Mouse (Mus musculus) lung, embryonic 16.5 days (tissue): Measurements from ENCODE around the gene Mrgprg. TPM values are rescaled to one million over a fixed set of nuclear protein-coding genes. Genes with fewer than 3 reads are reported as not detected.

Source experiments
- ATAC-seq: fragments of 200-750 bp; cut with Nextera tagmentation; 2 replicates; pipeline ENCODE4 v1.8.0; 2017; ENCODE audit warnings: low read depth, mild to moderate bottlenecking, moderate library complexity
- H3K27ac ChIP-seq: fragments of 300-500 bp; sonication (generic); 2 replicates; pipeline ENCODE4 v1.5.1; 2014; ENCODE audit warnings: mild to moderate bottlenecking, control low read depth, low read length
- H3K27me3 ChIP-seq: fragments of 300-500 bp; sonication (generic); 2 replicates; pipeline ENCODE4 v1.6.1; 2014; ENCODE audit warnings: low read depth, low read length, mixed read lengths; ENCODE audit not compliant: control insufficient read depth, insufficient read depth
- H3K36me3 ChIP-seq: fragments of 300-500 bp; sonication (generic); 2 replicates; pipeline ENCODE4 v1.6.1; 2014; ENCODE audit warnings: low read length; ENCODE audit not compliant: control insufficient read depth, insufficient read depth
- H3K4me1 ChIP-seq: fragments of 300-500 bp; sonication (generic); replicated peaks from 2 replicates; pipeline ENCODE4 v1.6.1; 2014; ENCODE audit warnings: low read length, mixed read lengths; ENCODE audit not compliant: control insufficient read depth, insufficient read depth
- H3K4me2 ChIP-seq: fragments of 300-500 bp; sonication (generic); 2 replicates; pipeline ENCODE4 v1.6.1; 2014; ENCODE audit warnings: low read depth, low read length, control low read depth
- H3K4me3 ChIP-seq: fragments of 300-500 bp; sonication (generic); 2 replicates; pipeline ENCODE4 v1.5.1; 2014; ENCODE audit warnings: mild to moderate bottlenecking, low read length, control low read depth
- H3K9ac ChIP-seq: fragments of 300-500 bp; sonication (generic); 2 replicates; pipeline ENCODE4 v1.6.1; 2014; ENCODE audit warnings: low read length, control low read depth
- H3K9me3 ChIP-seq: fragments of 300-500 bp; sonication (generic); 2 replicates; pipeline ENCODE4 v1.6.1; 2016; ENCODE audit warnings: low read length; ENCODE audit not compliant: control insufficient read depth
- WGBS: fragments of 180-500 bp; shearing (Covaris S2); extraction: QIAGEN DNeasy Blood & Tissue Kit; methylation state at CpG from one replicate; pipeline ENCODE4 v1.1.7; 2014; 5-methylcytosine and 5-hydroxymethylcytosine counted together
- polyA plus RNA-seq: library from polyadenylated mRNA; unstranded; fragments of >200 nt; fragmentation: Nextera tagmentation; extraction: Ambion mirVana; gene quantifications from 2 replicates; pipeline ENCODE4 v1.2.1, GENCODE M21; 2015

Mrgprg gene
- polyA plus RNA-seq, 1 experiment from 2014 or later, result not detected

DNA sequence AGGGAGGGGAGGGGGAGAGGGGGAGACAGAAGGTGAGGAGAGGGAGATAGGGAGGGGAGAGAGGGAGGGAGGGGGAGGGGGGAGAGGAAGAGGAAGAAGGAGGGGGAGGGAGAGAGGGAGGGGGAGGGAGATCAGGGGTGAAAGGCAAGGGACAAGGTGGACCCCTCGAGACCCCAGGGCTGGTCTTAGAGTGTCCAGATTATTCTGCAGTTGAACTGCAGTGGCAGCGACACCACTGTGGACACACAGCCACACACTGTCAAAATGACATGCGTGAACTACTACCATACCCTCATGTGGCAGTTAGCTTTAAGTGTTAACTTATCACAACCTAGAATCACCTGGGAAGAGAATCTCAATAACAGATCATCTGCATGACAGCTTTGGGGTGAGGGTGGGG, 17.7 kb downstream of the Mrgprg start:
- 54% methylated on average over 3 of the region's 3 CpGs for WGBS
- H3K27me3 ChIP-seq, result no peaks in the 10 kb centered on the region
- no peak overlapping the region for H3K4me3 ChIP-seq
- no peak overlapping the region for H3K27ac ChIP-seq
- peaks cover 4% of the 10 kb centered on the region for H3K4me1 ChIP-seq
- no peak overlapping the region for H3K4me2 ChIP-seq
- H3K9me3 ChIP-seq, result no peaks in the 10 kb centered on the region
- ATAC-seq, result no peak
- no peaks in the 10 kb centered on the region for H3K36me3 ChIP-seq
- no peak overlapping the region for H3K9ac ChIP-seq

DNA sequence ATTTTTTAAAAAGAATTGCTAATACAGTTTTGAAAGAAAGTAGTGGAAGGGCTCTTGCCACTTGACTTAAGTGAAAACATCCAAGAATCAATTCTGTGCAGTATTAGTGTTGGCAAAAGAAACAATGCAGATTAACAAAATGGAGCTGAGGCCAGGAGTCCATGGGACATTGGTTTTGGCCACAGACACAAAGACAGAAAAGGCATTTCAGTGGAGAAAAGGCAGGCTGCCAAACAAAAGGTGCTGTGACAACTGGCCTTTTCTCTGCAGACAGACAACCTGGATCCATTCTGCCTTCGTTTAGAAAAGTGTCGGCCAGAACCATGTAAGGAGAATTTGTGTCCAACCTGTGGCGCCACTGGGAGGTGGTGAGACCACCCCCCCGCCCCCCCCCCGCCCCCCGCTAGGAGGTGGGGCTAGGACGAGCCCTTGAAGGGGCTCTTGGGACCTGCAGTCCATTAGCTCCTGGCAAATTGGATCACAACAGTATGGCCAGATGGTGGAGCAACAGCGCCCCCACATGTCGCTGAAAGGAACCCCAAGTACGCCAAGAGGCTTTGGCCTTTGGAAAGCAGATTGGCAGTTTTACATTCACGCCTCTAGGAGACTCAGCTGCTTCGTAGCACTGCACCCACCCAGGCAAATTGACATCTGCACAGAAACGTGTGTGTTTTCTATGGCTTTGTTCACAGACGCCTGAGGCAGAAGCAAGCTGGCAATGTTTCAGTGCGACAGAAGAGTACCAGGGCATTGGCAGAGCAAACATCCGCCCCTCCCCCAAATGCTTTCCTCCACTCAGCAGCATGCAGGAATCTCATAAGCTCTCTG, 18.5 kb downstream of the Mrgprg start:
- ATAC-seq, result peak; percentile 89
- Histone ChIP-seq H3K9me3 (no peaks in the 10 kb centered on the region), H3K36me3 (no peaks in the 10 kb centered on the region), H3K4me1 (peaks cover 4% of the 10 kb centered on the region), H3K9ac (peak overlapping the region; percentile 57), H3K4me3 (peak overlapping the region; percentile 27), H3K4me2 (peak overlapping the region; percentile 52), H3K27me3 (no peaks in the 10 kb centered on the region), H3K27ac (no peak overlapping the region)
- 2% methylated on average over 16 of the region's 16 CpGs for WGBS

DNA sequence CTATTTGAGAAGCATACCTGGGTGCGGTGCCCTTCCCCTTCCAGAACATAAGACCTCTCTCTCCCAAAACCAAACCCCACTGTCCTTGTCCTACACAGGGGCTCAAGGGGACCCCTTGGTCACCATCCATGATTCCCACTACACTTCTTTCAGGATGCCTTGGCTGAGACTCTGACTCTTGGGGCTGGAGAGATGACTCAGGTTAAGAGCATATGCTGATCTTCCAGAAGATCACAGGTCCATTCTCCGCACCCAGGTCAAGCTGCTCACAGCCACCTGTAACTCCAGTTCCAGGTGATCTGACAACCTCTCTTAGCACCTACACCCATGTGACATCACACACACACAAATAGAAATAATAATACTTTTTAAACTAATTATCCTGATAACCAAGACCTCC, 26.1 kb downstream of the Mrgprg start:
- WGBS, result 24% methylated on average over 2 of the region's 2 CpGs
- H3K27ac ChIP-seq, result no peak overlapping the region; the same call in 1 of the 2 replicates
- peaks cover 27% of the 10 kb centered on the region for H3K4me1 ChIP-seq
- peak overlapping the region; percentile 77 for H3K4me3 ChIP-seq
- no peaks in the 10 kb centered on the region for H3K9me3 ChIP-seq
- H3K36me3 ChIP-seq, result no peaks in the 10 kb centered on the region
- peak overlapping the region; percentile 87 for H3K4me2 ChIP-seq
- ATAC-seq, result peak; percentile 6; the same call in 1 of the 2 replicates
- H3K9ac ChIP-seq, result peak overlapping the region; percentile 93
- H3K27me3 ChIP-seq, result no peaks in the 10 kb centered on the region

- Histone ChIP-seq H3K27me3 (no peaks in the 10 kb centered on the region), H3K36me3 (no peaks in the 10 kb centered on the region), H3K4me2 (peak overlapping the region; percentile 87), H3K9me3 (no peaks in the 10 kb centered on the region), H3K4me3 (peak overlapping the region; percentile 77), H3K4me1 (peaks cover 27% of the 10 kb centered on the region), H3K9ac (peak overlapping the region; percentile 93), H3K27ac (peak overlapping the region; percentile 95)
- ATAC-seq, result peak; percentile 96
- WGBS, result 2% methylated on average over 38 of the region's 38 CpGs
Observed at GRCm38 (mm10) chr7:143739511-143740461, 27.0 kb downstream of the Mrgprg start.

DNA sequence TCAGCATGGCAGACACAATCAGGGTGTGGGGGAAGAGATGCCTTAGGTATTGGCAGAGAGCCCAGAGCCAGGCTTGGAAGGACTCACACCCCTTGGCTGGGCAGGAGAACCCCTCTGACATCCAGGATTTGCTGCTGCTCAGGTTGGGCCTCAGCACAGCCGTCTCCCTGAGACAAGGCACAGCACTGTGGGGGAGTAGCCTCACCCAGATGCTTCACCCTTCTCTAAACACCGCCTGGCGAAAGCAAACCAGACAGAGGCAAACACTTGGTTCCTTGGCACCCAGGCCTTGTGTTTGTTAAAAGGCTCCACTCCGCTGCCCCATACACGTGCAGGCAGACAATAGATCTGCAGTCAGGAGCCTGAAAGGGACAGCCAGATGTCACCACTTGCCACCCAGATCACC, 28.2 kb downstream of the Mrgprg start:
- Histone ChIP-seq H3K27me3 (no peaks in the 10 kb centered on the region), H3K4me1 (peaks cover 27% of the 10 kb centered on the region), H3K4me2 (peak overlapping the region; percentile 87), H3K9me3 (no peaks in the 10 kb centered on the region), H3K9ac (peak overlapping the region; percentile 93), H3K27ac (peak overlapping the region; percentile 95), H3K36me3 (no peaks in the 10 kb centered on the region), H3K4me3 (peak overlapping the region; percentile 77)
- ATAC-seq, result peak; percentile 21
- 10% methylated on average over 5 of the region's 5 CpGs for WGBS

GRCm38 (mm10) chr7:143738194-143738593, 28.6 kb downstream of the Mrgprg start:
- peaks cover 27% of the 10 kb centered on the region for H3K4me1 ChIP-seq
- peak overlapping the region; percentile 77 for H3K4me3 ChIP-seq
- peak overlapping the region; percentile 93 for H3K9ac ChIP-seq
- ATAC-seq, result no peak; the same call in 1 of the 2 replicates
- H3K27ac ChIP-seq, result peak overlapping the region; percentile 95
- 49% methylated on average over 6 of the region's 6 CpGs for WGBS
- H3K27me3 ChIP-seq, result no peaks in the 10 kb centered on the region
- H3K36me3 ChIP-seq, result no peaks in the 10 kb centered on the region
- peak overlapping the region; percentile 87 for H3K4me2 ChIP-seq
- no peaks in the 10 kb centered on the region for H3K9me3 ChIP-seq

GRCm38 (mm10) chr7:143733746-143734145, 33.0 kb downstream of the Mrgprg start:
- 85% methylated on average over 4 of the region's 4 CpGs for WGBS
- H3K36me3 ChIP-seq, result no peaks in the 10 kb centered on the region
- ATAC-seq, result no peak
- no peak overlapping the region for H3K27ac ChIP-seq
- no peak overlapping the region for H3K4me2 ChIP-seq
- no peak overlapping the region for H3K4me3 ChIP-seq
- no peak overlapping the region for H3K9ac ChIP-seq
- no peaks in the 10 kb centered on the region for H3K9me3 ChIP-seq
- peaks cover 22% of the 10 kb centered on the region for H3K4me1 ChIP-seq
- no peaks in the 10 kb centered on the region for H3K27me3 ChIP-seq

- 64% methylated on average over 10 of the region's 10 CpGs for WGBS
- Histone ChIP-seq H3K4me1 (peaks cover 10% of the 10 kb centered on the region), H3K4me3 (no peak overlapping the region), H3K4me2 (no peak overlapping the region), H3K9ac (no peak overlapping the region), H3K27me3 (no peaks in the 10 kb centered on the region), H3K27ac (no peak overlapping the region), H3K9me3 (no peaks in the 10 kb centered on the region), H3K36me3 (0 out of 2 replicates have a peak, but pooled peaks cover 3% of the 10 kb centered on the region)
- 0 out of 2 replicates have a peak, but pooled peaks have one; percentile 50 for ATAC-seq
Observed at GRCm38 (mm10) chr7:143729886-143730285, 36.9 kb downstream of the Mrgprg start.

DNA sequence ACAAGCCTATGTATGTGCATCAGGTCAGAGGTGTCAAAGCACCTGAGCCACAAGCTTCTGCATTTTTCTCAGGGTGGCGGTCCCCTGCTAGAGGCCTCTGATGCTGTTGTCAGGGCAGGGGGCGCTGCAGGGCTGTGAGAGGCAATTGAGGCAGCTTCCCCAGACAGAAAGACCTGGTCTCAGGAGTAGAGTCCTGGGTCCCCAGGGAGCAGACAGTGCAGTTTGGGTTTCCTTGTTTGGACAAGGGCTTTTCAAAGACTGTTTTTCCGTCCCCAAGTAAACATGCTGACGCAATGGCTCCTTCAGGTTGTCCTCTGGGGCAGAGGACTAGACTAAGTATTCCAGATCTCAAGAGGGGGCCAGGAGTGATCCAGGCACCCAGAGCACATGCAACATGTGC, 40.4 kb downstream of the Mrgprg start:
- Histone ChIP-seq H3K27me3 (no peaks in the 10 kb centered on the region), H3K4me1 (peaks cover 20% of the 10 kb centered on the region), H3K4me2 (no peak overlapping the region), H3K9me3 (no peaks in the 10 kb centered on the region), H3K27ac (no peak overlapping the region), H3K9ac (no peak overlapping the region), H3K4me3 (no peak overlapping the region), H3K36me3 (0 out of 2 replicates have a peak, but pooled peaks cover 3% of the 10 kb centered on the region)
- 73% methylated on average over 4 of the region's 4 CpGs for WGBS
- no peak for ATAC-seq
